Mouse (Mus musculus): ENCODE data around the gene Kcnn3.

- TF ChIP-seq CTCF (IDR thresholded peaks at IDR 0.05; ENCODE audit: borderline replicate concordance, control insufficient read depth, extremely low read depth, insufficient read depth, low read length, poor library complexity) = no peak
- TF ChIP-seq POLR2A (IDR thresholded peaks at IDR 0.05; ENCODE audit: control insufficient read depth, extremely low read depth, insufficient read depth, low read length, poor library complexity) = no peak
Observed at GRCm38 (mm10) chr3:89631750-89632149, 111.8 kb downstream of the Kcnn3 start.
